Mouse (Mus musculus) E14TG2a.4 (cell line): ENCODE results near the gene Nkx3-2.

ENCODE experiments used
- CTCF ChIP-seq: conservative IDR thresholded peaks from 2 replicates; pipeline ENCODE4 v1.5.1; 2014; ENCODE audit warnings: low read length
- NANOG ChIP-seq: IDR thresholded peaks from 2 replicates; pipeline ENCODE4 v1.6.1; 2014; ENCODE audit warnings: borderline replicate concordance, low read length, mixed read lengths
- POU5F1 ChIP-seq: IDR thresholded peaks from 2 replicates; pipeline ENCODE4 v1.6.1; 2014; ENCODE audit warnings: low read length, borderline replicate concordance

GRCm38 (mm10) chr5:41768382-41769040 lies 4.2 kb upstream of the Nkx3-2 start:
- TF ChIP-seq CTCF (peak; percentile 83), POU5F1 (no peak), NANOG (no peak)
